Mouse (Mus musculus) kidney, embryonic 14.5 days (tissue): Measurements from ENCODE around the gene Nav2. TPM values are rescaled to one million over a fixed set of nuclear protein-coding genes. Genes with fewer than 3 reads are reported as not detected.
A peak's percentile ranks its signal among the peaks of the same experiment; 100 is the strongest.

Experiments
- ATAC-seq: fragments of 200-750 bp; cut with Nextera tagmentation; 2 replicates; pipeline ENCODE4 v1.8.0; 2017; ENCODE audit warnings: moderate number of reproducible peaks, mild to moderate bottlenecking, moderate TSS enrichment, moderate library complexity; ENCODE audit not compliant: low FRiP score, low TSS enrichment
- H3K27ac ChIP-seq: fragments of 300-500 bp; sonication (generic); 2 replicates; pipeline ENCODE4 v1.5.1; 2014; ENCODE audit warnings: low read depth, mild to moderate bottlenecking, low read length, moderate library complexity, mixed read lengths
- H3K27me3 ChIP-seq: fragments of 300-500 bp; sonication (generic); 2 replicates; pipeline ENCODE4 v1.6.1; 2014; ENCODE audit warnings: mild to moderate bottlenecking, low read length; ENCODE audit not compliant: control insufficient read depth, insufficient read depth
- H3K36me3 ChIP-seq: fragments of 300-500 bp; sonication (generic); 2 replicates; pipeline ENCODE4 v1.6.1; 2014; ENCODE audit warnings: low read length, mixed read lengths; ENCODE audit not compliant: control insufficient read depth, insufficient read depth
- H3K4me1 ChIP-seq: fragments of 300-500 bp; sonication (generic); 2 replicates; pipeline ENCODE4 v1.6.1; 2014; ENCODE audit warnings: low read length, mixed read lengths; ENCODE audit not compliant: control insufficient read depth, insufficient read depth
- H3K4me2 ChIP-seq: fragments of 300-500 bp; sonication (generic); replicated peaks from 2 replicates; pipeline ENCODE4 v1.6.1; 2014; ENCODE audit warnings: low read depth, mild to moderate bottlenecking, low read length
- H3K4me3 ChIP-seq: fragments of 300-500 bp; sonication (generic); 2 replicates; pipeline ENCODE4 v1.5.1; 2014; ENCODE audit warnings: mild to moderate bottlenecking, low read length
- H3K9ac ChIP-seq: fragments of 300-500 bp; sonication (generic); 2 replicates; pipeline ENCODE4 v1.6.1; 2014; ENCODE audit warnings: low read depth, mild to moderate bottlenecking, low read length, moderate library complexity
- H3K9me3 ChIP-seq: fragments of 300-500 bp; sonication (generic); 2 replicates; pipeline ENCODE4 v1.6.1; 2016; ENCODE audit warnings: low read length; ENCODE audit not compliant: control insufficient read depth
- WGBS: fragments of 180-500 bp; shearing (Covaris S2); extraction: QIAGEN DNeasy Blood & Tissue Kit; methylation state at CpG from one replicate; pipeline ENCODE4 v1.1.7; 2014; 5-methylcytosine and 5-hydroxymethylcytosine counted together
- polyA plus RNA-seq: library from polyadenylated mRNA; unstranded; fragments of >200 nt; fragmentation: Nextera tagmentation; extraction: Ambion mirVana; gene quantifications from 2 replicates; pipeline ENCODE4 v1.2.1, GENCODE M21; 2014

Nav2 gene
- polyA plus RNA-seq, 1 experiment from 2014 or later = 49.2 TPM

DNA sequence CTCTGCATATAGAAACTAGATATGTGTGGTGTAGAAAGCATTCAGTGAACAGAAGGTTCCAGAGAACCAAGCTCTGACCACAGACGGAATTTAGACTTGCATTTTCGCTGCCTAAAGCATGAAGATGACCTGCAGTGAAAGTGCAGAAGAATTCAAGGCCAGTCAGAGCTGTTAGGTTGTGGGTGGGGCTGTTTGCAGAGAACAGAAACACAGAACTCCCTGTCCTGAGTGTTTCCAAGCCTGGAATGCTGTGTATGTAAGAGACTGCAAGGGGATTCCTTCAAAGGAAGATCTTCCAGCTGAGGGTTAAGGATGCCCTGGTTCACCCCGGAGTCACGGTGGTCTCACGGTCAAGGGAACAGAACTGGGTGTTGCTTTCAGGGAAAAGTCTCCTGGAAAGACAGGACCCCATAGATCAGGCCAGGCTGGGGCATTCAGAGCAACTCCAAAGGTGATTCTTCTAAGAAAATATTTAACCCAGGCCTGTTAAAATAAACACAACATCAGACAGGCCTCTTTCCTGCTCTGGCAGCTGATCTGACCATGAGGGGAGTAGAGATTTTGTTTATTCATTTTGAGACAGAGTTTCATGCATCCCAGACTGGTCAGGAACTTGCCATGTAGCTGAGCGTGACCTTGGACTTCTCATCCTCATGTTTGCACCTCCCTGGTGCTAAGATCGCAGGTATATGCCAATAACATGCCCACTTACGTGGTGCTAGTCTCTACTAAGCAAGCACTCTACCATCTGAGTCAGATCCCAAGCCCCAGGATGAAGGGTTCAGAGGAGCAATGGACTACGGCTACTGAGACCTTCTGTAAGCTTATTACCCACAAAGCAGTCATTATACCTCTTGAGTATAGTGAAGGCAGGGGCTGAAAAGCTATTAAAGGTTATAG, 568.8 kb downstream of the Nav2 start:
- Histone ChIP-seq H3K27me3 (no peaks in the 10 kb centered on the region), H3K9ac (no peak overlapping the region), H3K36me3 (no peaks in the 10 kb centered on the region), H3K4me1 (peaks cover 24% of the 10 kb centered on the region), H3K9me3 (no peaks in the 10 kb centered on the region), H3K4me2 (0 out of 2 replicates have a peak overlapping the region, but pooled peaks have one; percentile 15), H3K27ac (peak overlapping the region; percentile 51; the same call in 1 of the 2 replicates), H3K4me3 (no peak overlapping the region)
- ATAC-seq = peak; percentile 8; the same call in 1 of the 2 replicates
- 55% methylated on average over 9 of the region's 9 CpGs for WGBS

DNA sequence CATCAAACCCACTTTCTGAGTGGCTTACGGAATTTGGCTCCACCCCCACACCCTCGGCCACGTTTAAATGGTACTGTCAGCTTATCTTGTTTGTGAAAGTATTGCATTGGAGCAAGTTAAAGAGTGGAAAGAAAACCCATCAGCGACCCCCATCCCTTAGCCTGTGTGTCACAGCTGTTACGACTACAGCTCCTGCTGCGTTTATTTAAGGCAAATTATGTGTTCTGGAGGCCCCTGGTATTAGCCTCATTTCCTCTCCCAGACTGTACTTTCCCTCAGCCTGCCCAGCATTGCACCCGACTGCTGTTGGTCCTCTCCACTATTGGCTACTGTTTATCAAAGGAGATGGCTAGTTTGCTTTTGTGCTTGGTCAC, 569.4 kb downstream of the Nav2 start:
- H3K9me3 ChIP-seq = no peaks in the 10 kb centered on the region
- H3K4me3 ChIP-seq = no peak overlapping the region
- H3K9ac ChIP-seq = no peak overlapping the region
- 24% methylated on average over 7 of the region's 7 CpGs for WGBS
- H3K27me3 ChIP-seq = no peaks in the 10 kb centered on the region
- peaks cover 24% of the 10 kb centered on the region for H3K4me1 ChIP-seq
- no peaks in the 10 kb centered on the region for H3K36me3 ChIP-seq
- H3K27ac ChIP-seq = peak overlapping the region; percentile 51; the same call in 1 of the 2 replicates
- no peak overlapping the region for H3K4me2 ChIP-seq
- ATAC-seq = no peak; the same call in 1 of the 2 replicates

DNA sequence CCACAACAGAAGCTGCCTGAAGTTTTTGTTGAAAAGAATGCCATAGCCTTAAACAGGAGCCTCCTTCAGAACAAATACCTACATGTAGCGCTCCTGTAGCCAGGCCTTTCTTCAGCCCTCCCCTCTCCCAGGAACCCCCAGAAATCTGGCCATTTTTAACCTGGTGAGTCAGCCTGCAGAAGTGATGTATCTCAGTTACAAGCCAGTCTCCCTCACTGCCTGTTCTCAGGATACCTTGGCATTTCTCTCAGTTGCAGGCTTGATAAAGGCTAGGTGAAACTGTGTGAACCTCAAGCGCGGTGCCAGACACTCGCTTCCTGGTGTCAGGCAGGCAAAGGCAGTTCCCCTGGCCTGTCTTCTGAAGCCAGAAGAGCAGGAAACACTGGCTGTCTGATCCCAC, 570.4 kb downstream of the Nav2 start:
- H3K4me3 ChIP-seq = no peak overlapping the region
- H3K9ac ChIP-seq = no peak overlapping the region
- no peaks in the 10 kb centered on the region for H3K9me3 ChIP-seq
- no peak for ATAC-seq
- no peaks in the 10 kb centered on the region for H3K27me3 ChIP-seq
- H3K4me1 ChIP-seq = peaks cover 24% of the 10 kb centered on the region
- 89% methylated on average over 4 of the region's 4 CpGs for WGBS
- H3K27ac ChIP-seq = no peak overlapping the region
- no peak overlapping the region for H3K4me2 ChIP-seq
- no peaks in the 10 kb centered on the region for H3K36me3 ChIP-seq

DNA sequence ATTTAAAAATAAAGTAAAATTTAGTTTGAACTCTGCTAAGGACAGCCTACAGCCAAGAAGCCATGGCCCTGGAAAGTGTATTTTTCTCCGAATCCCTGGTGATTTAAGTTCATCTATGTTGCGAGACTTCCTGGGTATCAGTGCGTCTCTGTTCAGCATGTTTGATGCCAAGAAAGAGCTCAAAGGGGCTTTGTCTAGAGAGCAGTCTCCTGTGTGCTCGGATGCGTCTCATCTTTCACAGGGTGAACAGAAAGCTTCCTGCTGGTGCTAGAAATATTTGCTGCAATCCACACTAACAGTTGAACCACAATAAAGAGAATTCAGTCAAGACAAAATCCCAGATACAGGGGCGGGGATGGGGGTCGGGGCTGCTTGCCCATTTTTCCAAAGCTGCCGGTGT, 572.4 kb downstream of the Nav2 start:
- Histone ChIP-seq H3K27me3 (no peaks in the 10 kb centered on the region), H3K9me3 (no peaks in the 10 kb centered on the region), H3K4me3 (no peak overlapping the region), H3K4me2 (no peak overlapping the region), H3K27ac (no peak overlapping the region), H3K9ac (no peak overlapping the region), H3K36me3 (no peaks in the 10 kb centered on the region), H3K4me1 (peaks cover 40% of the 10 kb centered on the region)
- ATAC-seq = no peak
- 55% methylated on average over 8 of the region's 8 CpGs for WGBS

DNA sequence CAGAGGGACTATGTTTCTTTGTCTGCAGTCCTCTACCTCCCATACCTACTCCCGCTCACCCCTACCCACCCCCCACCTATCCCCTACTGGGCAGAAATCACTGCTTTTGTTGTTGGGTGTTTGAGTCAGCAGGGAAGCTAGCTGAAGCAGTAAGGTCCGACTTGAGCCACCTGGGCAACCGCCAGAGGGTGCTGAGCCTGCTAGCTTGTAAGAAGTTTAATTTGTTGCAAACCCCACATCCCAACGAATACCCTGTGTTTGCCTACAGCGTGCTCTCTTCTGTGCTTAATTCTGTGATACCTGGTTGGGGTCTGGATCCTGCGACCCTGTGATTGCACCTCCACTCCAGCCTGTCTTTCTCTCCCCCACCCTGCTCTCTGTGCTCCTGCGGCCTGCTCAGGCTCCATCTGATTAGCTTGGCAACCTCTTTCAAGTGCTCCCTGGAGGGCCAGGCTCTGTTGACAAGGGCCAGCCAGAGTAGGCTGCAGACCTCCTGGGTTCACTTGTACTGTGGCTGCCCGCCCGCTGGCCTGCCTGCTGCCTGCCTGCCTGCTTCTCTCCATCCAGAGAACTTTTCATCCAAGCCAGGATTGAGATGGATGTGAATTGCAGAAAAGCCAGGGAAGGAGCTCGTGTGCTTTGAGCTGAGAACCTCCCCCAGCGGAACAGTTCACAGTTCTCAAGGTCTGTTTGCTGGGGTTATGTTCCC, 575.7 kb downstream of the Nav2 start:
- H3K4me3 ChIP-seq = no peak overlapping the region
- no peaks in the 10 kb centered on the region for H3K27me3 ChIP-seq
- 17% methylated on average over 11 of the region's 11 CpGs for WGBS
- no peaks in the 10 kb centered on the region for H3K9me3 ChIP-seq
- H3K36me3 ChIP-seq = no peaks in the 10 kb centered on the region
- H3K27ac ChIP-seq = peak overlapping the region; percentile 62; the same call in 1 of the 2 replicates
- no peak overlapping the region; the same call in 1 of the 2 replicates for H3K9ac ChIP-seq
- no peak for ATAC-seq
- H3K4me1 ChIP-seq = peaks cover 40% of the 10 kb centered on the region
- no peak overlapping the region for H3K4me2 ChIP-seq

DNA sequence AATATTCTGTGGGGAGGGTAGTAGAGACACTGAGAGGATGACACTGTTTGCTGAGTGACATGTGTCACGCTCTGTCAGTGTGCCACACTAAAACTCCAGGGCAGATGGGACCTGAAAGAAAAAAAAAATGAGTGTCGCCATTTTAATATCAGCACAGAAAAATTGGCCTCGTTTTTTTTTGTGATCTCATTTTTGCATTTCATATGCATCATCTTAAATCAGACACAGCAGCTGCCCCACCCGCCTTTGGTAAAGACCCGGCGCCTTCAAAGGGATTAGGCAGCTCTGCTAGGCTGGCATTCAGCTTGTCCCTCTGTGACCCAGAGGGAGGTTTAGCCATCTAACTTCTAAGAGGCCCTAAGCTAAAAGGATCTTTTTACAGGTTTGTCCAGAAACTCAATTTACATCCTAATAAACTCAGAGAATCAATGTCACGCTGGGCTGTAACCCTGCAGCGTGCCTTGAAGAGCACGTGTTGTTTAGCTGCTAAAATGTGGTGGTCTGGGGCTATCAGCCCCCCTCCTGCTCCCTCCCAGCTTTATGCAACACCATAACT, 576.9 kb downstream of the Nav2 start:
- Histone ChIP-seq H3K9me3 (no peaks in the 10 kb centered on the region), H3K9ac (peak overlapping the region; percentile 12; the same call in 1 of the 2 replicates), H3K4me1 (peaks cover 45% of the 10 kb centered on the region), H3K4me2 (no peak overlapping the region), H3K36me3 (no peaks in the 10 kb centered on the region), H3K4me3 (no peak overlapping the region), H3K27ac (peak overlapping the region; percentile 59; the same call in 1 of the 2 replicates), H3K27me3 (no peaks in the 10 kb centered on the region)
- WGBS = 20% methylated on average over 9 of the region's 9 CpGs
- ATAC-seq = no peak

DNA sequence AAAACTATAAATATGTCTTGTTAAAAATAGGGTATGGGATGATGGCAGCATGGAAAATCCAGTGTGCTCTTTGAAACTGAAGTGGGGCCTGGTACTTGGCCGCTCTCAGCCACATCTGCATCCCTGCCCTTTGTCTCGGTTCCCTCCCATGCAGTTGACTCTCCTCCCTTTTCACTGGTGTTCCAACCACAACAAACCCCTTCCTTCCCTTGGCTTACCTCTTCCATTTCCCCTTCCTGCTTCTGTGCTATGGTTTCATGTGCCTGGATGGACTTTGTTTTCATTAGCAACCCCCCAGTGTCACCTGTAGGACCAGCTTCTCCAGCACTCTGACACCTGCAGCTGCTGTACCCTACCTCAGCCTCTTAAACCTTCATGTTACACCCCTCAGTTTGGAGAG, 578.8 kb downstream of the Nav2 start:
- ATAC-seq = no peak

DNA sequence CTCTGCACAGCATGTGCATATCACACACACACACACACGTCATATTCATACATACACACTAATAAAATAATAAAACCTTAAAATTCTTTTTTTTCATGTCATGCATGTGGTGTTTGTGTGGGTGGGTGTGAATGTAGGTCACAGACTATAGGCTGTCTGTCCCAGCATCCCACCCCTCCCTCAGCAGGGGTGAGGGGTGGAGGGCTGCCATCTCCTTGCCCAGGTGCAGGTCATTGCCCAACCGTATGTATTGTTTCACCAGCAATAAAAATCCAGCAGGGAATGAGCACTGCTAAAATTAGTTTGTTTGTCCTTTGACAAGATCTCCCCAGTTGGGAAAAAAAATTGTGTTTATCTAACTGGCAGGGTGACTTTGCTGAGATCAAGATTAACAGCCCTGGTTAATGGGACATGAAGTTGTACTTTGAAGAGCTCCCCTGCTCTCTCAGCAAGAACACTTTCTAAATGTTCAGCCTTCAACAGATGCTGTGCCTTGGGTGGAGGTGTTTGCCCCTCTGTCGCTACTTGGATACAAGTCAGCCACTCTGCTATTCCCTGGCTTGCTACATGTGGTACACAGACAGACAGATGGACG, 580.1 kb downstream of the Nav2 start:
- H3K9me3 ChIP-seq = no peaks in the 10 kb centered on the region
- no peaks in the 10 kb centered on the region for H3K27me3 ChIP-seq
- H3K4me2 ChIP-seq = no peak overlapping the region; the same call in 1 of the 2 replicates
- no peak overlapping the region for H3K9ac ChIP-seq
- H3K27ac ChIP-seq = peak overlapping the region; percentile 62; the same call in 1 of the 2 replicates
- peak; percentile 78 for ATAC-seq
- WGBS = 13% methylated on average over 4 of the region's 4 CpGs
- peaks cover 47% of the 10 kb centered on the region for H3K4me1 ChIP-seq
- H3K36me3 ChIP-seq = peaks cover 4% of the 10 kb centered on the region; the same call in 1 of the 2 replicates
- H3K4me3 ChIP-seq = no peak overlapping the region

More for the DNA sequence above, 578.8 kb downstream of the Nav2 start:
- H3K9ac ChIP-seq = no peak overlapping the region
- no peak overlapping the region for H3K4me3 ChIP-seq
- 0 out of 2 replicates have a peak, but pooled peaks cover 4% of the 10 kb centered on the region for H3K36me3 ChIP-seq
- no peaks in the 10 kb centered on the region for H3K27me3 ChIP-seq
- no peak overlapping the region for H3K4me2 ChIP-seq
- 42% methylated on average over 2 of the region's 2 CpGs for WGBS
- no peaks in the 10 kb centered on the region for H3K9me3 ChIP-seq
- H3K27ac ChIP-seq = no peak overlapping the region; the same call in 1 of the 2 replicates
- H3K4me1 ChIP-seq = peaks cover 47% of the 10 kb centered on the region
